Mouse (Mus musculus) liver, adult 2 months (tissue): ENCODE data around the gene Anxa6.

Experiments
- CTCF ChIP-seq: fragments of 200-500 bp; IDR thresholded peaks from 2 replicates; pipeline ENCODE4 v1.5.1; 2011; ENCODE audit warnings: low read depth, low read length, control low read depth
- POLR2A ChIP-seq: fragments of 200-500 bp; IDR thresholded peaks from 2 replicates; pipeline ENCODE4 v1.6.1; 2011; ENCODE audit warnings: low read length, control low read depth; ENCODE audit not compliant: insufficient read depth; ENCODE audit errors: extremely low read depth

GRCm38 (mm10) chr11:55022508-55022907, 10.7 kb downstream of the Anxa6 start:
- TF ChIP-seq CTCF (no peak), POLR2A (no peak)
